11 mouse cellular contexts compared by ENCODE assay signal in the genomic region with DNA sequence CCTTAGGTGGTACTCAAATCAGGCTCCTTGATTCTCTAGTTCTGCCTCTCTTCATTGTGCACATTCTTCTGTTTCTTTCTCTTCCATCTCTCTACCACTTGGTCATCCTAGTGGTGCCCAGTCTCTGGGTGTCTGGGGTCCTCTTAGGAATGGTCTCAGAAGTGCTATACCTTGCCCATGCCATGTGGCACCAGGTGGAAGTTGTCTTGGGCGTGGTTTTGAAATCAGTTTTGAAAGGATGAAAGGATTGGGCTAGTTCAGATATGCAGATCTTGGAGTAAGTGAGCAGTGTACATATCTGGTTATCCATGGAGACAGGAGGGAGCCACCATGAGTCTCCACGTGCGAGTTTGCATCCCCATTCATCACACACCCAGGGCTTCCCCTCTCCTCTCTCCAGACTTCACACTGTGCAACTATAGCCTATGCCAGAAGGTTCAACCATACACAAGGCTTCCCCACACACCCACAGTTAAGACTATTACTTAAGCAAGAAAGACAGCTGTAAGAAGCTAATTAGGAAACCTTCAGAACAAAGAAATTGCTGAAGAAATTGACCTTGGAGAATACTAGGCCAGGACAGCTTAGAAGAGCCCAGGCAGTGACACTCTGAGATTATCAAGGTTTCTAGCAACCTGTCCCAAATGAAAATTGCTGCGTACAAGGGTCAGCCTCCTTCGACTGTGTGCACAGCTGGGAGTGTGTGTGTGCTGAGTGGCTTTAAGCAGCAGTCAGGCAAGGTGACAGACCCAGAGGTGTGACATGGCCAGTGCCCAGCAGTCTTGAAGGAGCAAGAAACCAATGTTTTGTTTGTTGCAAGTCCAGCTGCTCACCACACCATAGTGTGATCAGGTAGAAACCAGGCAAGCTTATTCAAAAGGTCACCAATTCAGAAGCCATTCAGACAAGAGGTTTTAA. TPM values are rescaled to one million over a fixed set of nuclear protein-coding genes. Genes with fewer than 3 reads are reported as not detected.
DNase-seq lines count a peak whose midpoint lies in the region; ATAC-seq and TF ChIP-seq lines count a peak whose summit lies in the region.
"Had no signal": no experiment of that assay in that cellular context is flagged by ENCODE, and none has a peak within 500 bp of the region (broad histone marks: within the 10 kb centered on the region; RNA-seq: fewer than 3 reads in every experiment).

No protein-coding gene starts in this region.

- H3K27ac ChIP-seq in hindbrain, embryonic 11.5 days (ENCODE audit: low read depth, low read length), result 0 out of 2 replicates have a peak overlapping the region, but pooled peaks have one; percentile 6
- no peak overlapping the region for H3K27ac ChIP-seq in hindbrain, embryonic 10.5 days
- H3K27ac ChIP-seq in MEL (ENCODE audit: control insufficient read depth, low read depth, low read length), result peak overlapping the region; percentile 20; the same call in 1 of the 2 replicates
- H3K27ac ChIP-seq in hindbrain, embryonic 12.5 days, result peak overlapping the region; percentile 40; the same call in 1 of the 2 replicates
- H3K27ac ChIP-seq in liver, postnatal 0 days (ENCODE audit: low read depth), result no peak overlapping the region; the same call in 1 of the 2 replicates
- H3K27ac ChIP-seq: heart, embryonic 10.5 days had no signal

- H3K4me3 ChIP-seq in hindbrain, embryonic 11.5 days (ENCODE audit: low read depth, low read length), result no peak overlapping the region
- no peak overlapping the region for H3K4me3 ChIP-seq in hindbrain, embryonic 10.5 days
- H3K4me3 ChIP-seq in MEL (ENCODE audit: control insufficient read depth in 1 of 2, insufficient read depth in 1 of 2, low read depth in 2 of 2, low read length in 2 of 2), result no peak overlapping the region
- no peak overlapping the region for H3K4me3 ChIP-seq in hindbrain, embryonic 12.5 days
- no peak overlapping the region for H3K4me3 ChIP-seq in liver, postnatal 0 days (ENCODE audit: low read depth, low read length)
- H3K4me3 ChIP-seq: embryonic facial prominence, embryonic 12.5 days; heart, embryonic 10.5 days had no signal

- no peaks in the 10 kb centered on the region for H3K9me3 ChIP-seq in hindbrain, embryonic 11.5 days (ENCODE audit: control insufficient read depth, low read length)
- no peaks in the 10 kb centered on the region for H3K9me3 ChIP-seq in hindbrain, embryonic 10.5 days
- no peaks in the 10 kb centered on the region for H3K9me3 ChIP-seq in MEL (replicated peaks; ENCODE audit: insufficient read depth, low read length)
- no peaks in the 10 kb centered on the region for H3K9me3 ChIP-seq in hindbrain, embryonic 12.5 days (replicated peaks)
- H3K9me3 ChIP-seq in liver, postnatal 0 days (ENCODE audit: low read length), result no peaks in the 10 kb centered on the region
- H3K9me3 ChIP-seq: embryonic facial prominence, embryonic 12.5 days; heart, embryonic 10.5 days had no signal

- peak; percentile 31 for ATAC-seq in hindbrain, embryonic 11.5 days (ENCODE audit: low FRiP score)
- ATAC-seq in hindbrain, embryonic 12.5 days (ENCODE audit: low FRiP score), result peak; percentile 32
- ATAC-seq in liver, postnatal 0 days, result peak; percentile 26; the same call in 1 of the 2 replicates

- WGBS in hindbrain, embryonic 11.5 days, result 48% methylated on average over 5 of the region's 5 CpGs
- WGBS in hindbrain, embryonic 10.5 days, result 48% methylated on average over 5 of the region's 5 CpGs
- 45% methylated on average over 5 of the region's 5 CpGs for WGBS in hindbrain, embryonic 12.5 days
- 49% methylated on average over 5 of the region's 5 CpGs for WGBS in liver, postnatal 0 days (ENCODE audit: insufficient replicate concordance)

- DNase-seq in hindbrain, embryonic 11.5 days (ENCODE audit: low spot score), result peak; percentile 20
- no peak for DNase-seq in hindbrain, embryonic 10.5 days (ENCODE audit: low spot score)
- DNase-seq in MEL (ENCODE audit: low read depth, low spot score), result peak; percentile 52
- no peak for DNase-seq in liver, postnatal 0 days
- DNase-seq in gastrocnemius, postnatal 10 days, result no peak
- DNase-seq in retina, postnatal 1 day, result no peak
- no peak for DNase-seq in adrenal gland, adult 8-10 months
- DNase-seq: adrenal gland, postnatal 10 days had no signal

- H3K36me3 ChIP-seq in hindbrain, embryonic 11.5 days (ENCODE audit: control insufficient read depth, insufficient read depth, low read length), result peaks cover 23% of the 10 kb centered on the region
- peaks cover 50% of the 10 kb centered on the region for H3K36me3 ChIP-seq in hindbrain, embryonic 10.5 days
- H3K36me3 ChIP-seq in MEL (ENCODE audit: control insufficient read depth in 1 of 2, insufficient read depth in 2 of 2, low read length in 2 of 2), result peaks cover 9 to 41% of the 10 kb centered on the region in 2 experiments
- peaks cover 35% of the 10 kb centered on the region for H3K36me3 ChIP-seq in hindbrain, embryonic 12.5 days
- H3K36me3 ChIP-seq in liver, postnatal 0 days (replicated peaks; ENCODE audit: insufficient read depth, low read length), result peaks cover 38% of the 10 kb centered on the region

- peak in 1 of 2 experiments; percentile 8; a peak in 1 of 4 replicates for TF ChIP-seq POLR2A in MEL (IDR thresholded peaks at IDR 0.05; ENCODE audit: control insufficient read depth in 1 of 2, insufficient read depth in 1 of 2, low read depth in 1 of 2, low read length in 2 of 2, poor library complexity in 1 of 2)

- H3K79me2 ChIP-seq in MEL (ENCODE audit: control insufficient read depth, insufficient read depth, low read length, poor library complexity), result peaks cover 2% of the 10 kb centered on the region; the same call in 1 of the 2 replicates

- no peak for TF ChIP-seq RAD21 in MEL (IDR thresholded peaks at IDR 0.05; ENCODE audit: low read depth, low read length)

- no peak overlapping the region for H3K9ac ChIP-seq in hindbrain, embryonic 11.5 days (ENCODE audit: low read depth, low read length)
- no peak overlapping the region for H3K9ac ChIP-seq in MEL (ENCODE audit: control insufficient read depth, low read depth, low read length, poor library complexity, severe bottlenecking)
- no peak overlapping the region for H3K9ac ChIP-seq in hindbrain, embryonic 12.5 days
- H3K9ac ChIP-seq in liver, postnatal 0 days (replicated peaks), result no peak overlapping the region
- H3K9ac ChIP-seq: embryonic facial prominence, embryonic 12.5 days had no signal

- no peaks in the 10 kb centered on the region for H3K4me1 ChIP-seq in hindbrain, embryonic 11.5 days (replicated peaks; ENCODE audit: control insufficient read depth, insufficient read depth, low read length)
- peaks cover 2% of the 10 kb centered on the region; the same call in 1 of the 2 replicates for H3K4me1 ChIP-seq in hindbrain, embryonic 10.5 days (replicated peaks)
- peaks cover 0 to 27% of the 10 kb centered on the region in 2 experiments; a peak in 2 of 4 replicates for H3K4me1 ChIP-seq in MEL (ENCODE audit: control insufficient read depth in 1 of 2, insufficient read depth in 2 of 2, low read length in 2 of 2)
- no peaks in the 10 kb centered on the region for H3K4me1 ChIP-seq in hindbrain, embryonic 12.5 days
- peaks cover 9% of the 10 kb centered on the region for H3K4me1 ChIP-seq in liver, postnatal 0 days (ENCODE audit: insufficient read depth)
- H3K4me1 ChIP-seq: embryonic facial prominence, embryonic 12.5 days; heart, embryonic 10.5 days had no signal

- TF ChIP-seq EP300 in MEL (IDR thresholded peaks at IDR 0.05; ENCODE audit: low read depth in 1 of 2, low read length in 2 of 2), result no peak
- TF ChIP-seq EP300 in liver, postnatal 0 days (IDR thresholded peaks at IDR 0.05; ENCODE audit: low read depth), result no peak

- H3K27me3 ChIP-seq in hindbrain, embryonic 11.5 days (ENCODE audit: control insufficient read depth, insufficient read depth, low read length), result no peaks in the 10 kb centered on the region
- no peaks in the 10 kb centered on the region for H3K27me3 ChIP-seq in hindbrain, embryonic 10.5 days (ENCODE audit: insufficient read depth, poor library complexity, severe bottlenecking)
- no peaks in the 10 kb centered on the region for H3K27me3 ChIP-seq in MEL (ENCODE audit: control insufficient read depth in 1 of 2, insufficient read depth in 2 of 2, low read length in 2 of 2)
- H3K27me3 ChIP-seq in hindbrain, embryonic 12.5 days, result no peaks in the 10 kb centered on the region
- no peaks in the 10 kb centered on the region for H3K27me3 ChIP-seq in liver, postnatal 0 days (ENCODE audit: insufficient read depth, low read length)
- H3K27me3 ChIP-seq: embryonic facial prominence, embryonic 12.5 days had no signal

- no peak for TF ChIP-seq CTCF in MEL (IDR thresholded peaks at IDR 0.05 in 2 of 3, conservative IDR thresholded peaks at IDR 0.05 in 1 of 3; ENCODE audit: control insufficient read depth in 1 of 3, insufficient read depth in 1 of 3, low read depth in 2 of 3, low read length in 3 of 3, poor library complexity in 1 of 3, severe bottlenecking in 1 of 3)
- TF ChIP-seq CTCF in liver, postnatal 0 days (IDR thresholded peaks at IDR 0.05; ENCODE audit: low read depth), result no peak

- no peak overlapping the region for H3K4me2 ChIP-seq in hindbrain, embryonic 11.5 days (replicated peaks; ENCODE audit: low read depth, low read length)
- no peak overlapping the region for H3K4me2 ChIP-seq in hindbrain, embryonic 12.5 days (replicated peaks)
- H3K4me2 ChIP-seq in liver, postnatal 0 days (ENCODE audit: low read depth, low read length), result no peak overlapping the region
- H3K4me2 ChIP-seq: embryonic facial prominence, embryonic 12.5 days had no signal

RNA-seq across cellular contexts. Expression of a gene that starts 12.3 kb away (rescaled TPM):
- polyA plus RNA-seq in hindbrain, embryonic 11.5 days (2014; fragmentation: Nextera tagmentation; extraction: Ambion mirVana), result 611 and 623 TPM in 2 replicates
- polyA plus RNA-seq in hindbrain, embryonic 10.5 days (2016; fragmentation: Nextera tagmentation; extraction: Ambion mirVana), result 573 and 635 TPM in 2 replicates
- 2,275 and 2,420 TPM in 2 replicates for total RNA-seq in MEL (2012; rRNA removed)
- polyA plus RNA-seq in MEL (2012; ENCODE audit: insufficient read depth in 1 of 2, insufficient read length in 2 of 2, low read depth in 1 of 2, low replicate concordance in 2 of 2, missing spikeins in 1 of 2), result 100 to 1,000 TPM in 1 of 2 experiments, not detected in 1; 589 TPM
- polyA plus RNA-seq in hindbrain, embryonic 12.5 days (2016; fragmentation: Nextera tagmentation; extraction: Ambion mirVana), result 399 and 511 TPM in 2 replicates
- 406 and 414 TPM in 2 replicates for polyA plus RNA-seq in liver, postnatal 0 days (2015; fragmentation: Nextera tagmentation; extraction: Ambion mirVana)
- 100 to 1,000 TPM; 774 to 816 TPM for total RNA-seq in gastrocnemius, postnatal 10 days (2021)
- total RNA-seq in adrenal gland, adult 8-10 months (2022), result 1,000 to 10,000 TPM in 1 of 4 experiments, 100 to 1,000 TPM in 3; 763 to 1,011 (median 933) TPM

RNA-seq across cellular contexts. Expression of a gene that starts 25.7 kb away (rescaled TPM):
- 435 and 453 TPM in 2 replicates for polyA plus RNA-seq in hindbrain, embryonic 11.5 days (2014; fragmentation: Nextera tagmentation; extraction: Ambion mirVana)
- polyA plus RNA-seq in hindbrain, embryonic 10.5 days (2016; fragmentation: Nextera tagmentation; extraction: Ambion mirVana), result 364 and 477 TPM in 2 replicates
- 199 and 201 TPM in 2 replicates for total RNA-seq in MEL (2012; rRNA removed)
- polyA plus RNA-seq in MEL (2012; ENCODE audit: insufficient read depth in 1 of 2, insufficient read length in 2 of 2, low read depth in 1 of 2, low replicate concordance in 2 of 2, missing spikeins in 1 of 2), result 100 to 1,000 TPM in 1 of 2 experiments, 10 to 100 TPM in 1; 89.7 to 188 TPM
- polyA plus RNA-seq in hindbrain, embryonic 12.5 days (2016; fragmentation: Nextera tagmentation; extraction: Ambion mirVana), result 478 and 481 TPM in 2 replicates
- 299 and 309 TPM in 2 replicates for polyA plus RNA-seq in liver, postnatal 0 days (2015; fragmentation: Nextera tagmentation; extraction: Ambion mirVana)
- total RNA-seq in gastrocnemius, postnatal 10 days (2021), result 10 to 100 TPM; 31.4 to 35.8 TPM
- 100 to 1,000 TPM; 178 to 240 (median 198) TPM for total RNA-seq in adrenal gland, adult 8-10 months (2022)

Comparison
In these comparisons a context has a peak if more than half of its experiments do, and no peak if none do; other contexts are left out.
1. DNase-seq: peak in hindbrain, embryonic 11.5 days (single experiment) and MEL (single experiment); none in hindbrain, embryonic 10.5 days (single experiment), liver, postnatal 0 days (single experiment), gastrocnemius, postnatal 10 days (single experiment), retina, postnatal 1 day (single experiment) and adrenal gland, adult 8-10 months (single experiment).
2. H3K27ac ChIP-seq: peak in hindbrain, embryonic 11.5 days (single experiment), MEL (single experiment) and hindbrain, embryonic 12.5 days (single experiment); none in hindbrain, embryonic 10.5 days (single experiment) and liver, postnatal 0 days (single experiment).
3. Peak in every context shown above with its lines, with median percentiles within 50 percentile points of each other: ATAC-seq.